Mouse (Mus musculus) megakaryocyte, adult 5-6 weeks (primary cell): ENCODE data around the gene Sgpp1. TPM values are rescaled to one million over a fixed set of nuclear protein-coding genes. Genes with fewer than 3 reads are reported as not detected.

ENCODE experiments used
- total RNA-seq, 2 experiments: library from RNA; stranded (forward) in 1 of 2; stranded (reverse) in 1 of 2; fragments of 153-499, 151-499 nt in 1 of 2; fragments of 221-1000, 200-1000 nt in 1 of 2; gene quantifications; 2 replicates each; pipeline versions ENCODE4 v1.2.3 to v1.2.4; 2015 to 2017

Sgpp1 gene
- total RNA-seq, 2 experiments from 2014 or later, result 90.8 to 116 TPM

Other genes starting within 250 kb of the Sgpp1 start
- gene Ppp2r5e, start 139.5 kb downstream of the Sgpp1 start, total RNA-seq (2015), result 30.3 and 33.7 TPM in 2 replicates
- gene Ppp2r5e, start 139.5 kb downstream of the Sgpp1 start, total RNA-seq (2017), result 14.0 and 17.6 TPM in 2 replicates
- 9.7 and 9.8 TPM in 2 replicates for gene Wdr89, start 66.2 kb downstream of the Sgpp1 start, total RNA-seq (2015)
- gene Wdr89, start 66.2 kb downstream of the Sgpp1 start, total RNA-seq (2017), result 7.5 and 8.9 TPM in 2 replicates
- 17.4 and 17.8 TPM in 2 replicates for gene Syne2, start 82.4 kb upstream of the Sgpp1 start, total RNA-seq (2015)
- 31.6 and 34.6 TPM in 2 replicates for gene Syne2, start 82.4 kb upstream of the Sgpp1 start, total RNA-seq (2017)